Mouse (Mus musculus) CD4-positive naive resting alpha-beta T cell, adult 76 days (primary cell): ENCODE measurements around the gene Tmem132d. TPM values are rescaled to one million over a fixed set of nuclear protein-coding genes. Genes with fewer than 3 reads are reported as not detected.

Experiments
- total RNA-seq: library from RNA; stranded (reverse); gene quantifications from one replicate; pipeline ENCODE4 v1.2.4, GENCODE M21; 2023

Tmem132d gene
- total RNA-seq: not detected

DNA sequence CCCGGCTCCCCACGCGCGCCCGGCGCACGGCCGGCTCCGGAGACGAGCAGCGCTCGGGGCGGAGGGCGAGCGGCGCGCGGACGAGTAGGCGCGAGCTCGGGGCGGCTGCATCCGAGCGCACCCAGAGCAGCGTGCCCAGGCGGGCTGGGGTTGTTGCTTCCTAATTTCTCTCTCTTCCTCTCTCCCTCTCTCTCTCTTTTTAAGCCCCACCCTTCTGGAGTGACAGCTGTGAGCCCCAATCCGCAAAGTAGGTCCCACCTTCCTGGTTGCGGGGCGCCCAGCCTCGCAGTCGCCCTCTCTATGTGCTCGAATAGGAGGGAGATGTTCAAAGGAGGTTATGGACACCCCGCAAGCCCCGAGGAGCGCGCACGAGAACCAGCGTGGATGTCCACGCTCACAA is at the start of gene Tmem132d:
Gene Tmem132d, minus strand, starts transcription at position 162 of the 400 bp plus-strand sequence.

Other genes with a start within 250 kb of the Tmem132d start
- gene Fzd10, start 167.8 kb upstream of the Tmem132d start, total RNA-seq: 0.32 TPM